Mouse (Mus musculus) embryonic fibroblast, embryonic 13.5 days (primary cell): ENCODE results near the gene Hdgfl2.

Experiments used
- CTCF ChIP-seq: IDR thresholded peaks from 2 replicates; pipeline ENCODE4 v1.5.1; 2011; ENCODE audit warnings: mild to moderate bottlenecking, control low read depth, low read length, moderate library complexity, borderline replicate concordance; ENCODE audit not compliant: insufficient read depth
- POLR2A ChIP-seq: IDR thresholded peaks from 2 replicates; pipeline ENCODE4 v1.6.1; 2011; ENCODE audit warnings: low read depth, mild to moderate bottlenecking, control low read depth, low read length, moderate library complexity

GRCm38 (mm10) chr17:56121826-56122225 is 42.4 kb downstream of the Hdgfl2 start, which contains the start of gene Lrg1:
- TF ChIP-seq CTCF = no peak
- TF ChIP-seq POLR2A = no peak
